Mouse (Mus musculus): ENCODE measurements at regions not wholly inside any gene's neighbourhood (a gene's known extent, or its start where the extent isn't known, plus 50 kb on each side); places are given as distances from the start of the nearest gene placed in this dataset.

DNA sequence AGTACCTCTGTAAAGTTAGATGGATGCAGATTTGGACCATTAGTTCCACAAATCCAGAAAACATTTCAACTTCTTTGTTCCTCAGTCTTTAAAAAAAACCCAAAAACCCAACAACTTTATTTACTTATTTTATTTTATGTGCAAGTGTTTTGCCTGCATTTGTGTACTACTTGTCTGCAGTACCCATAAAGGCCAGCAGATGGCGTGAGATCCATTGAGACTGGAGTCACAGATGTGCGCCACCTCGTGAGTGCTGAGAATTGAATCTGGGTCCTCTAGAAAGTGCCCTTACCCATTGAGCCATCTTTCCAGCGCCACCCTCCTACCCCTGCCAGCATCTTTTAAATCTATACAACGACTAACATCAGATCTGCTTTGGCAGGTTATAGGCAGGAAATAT is 53.0 kb downstream of the Gm12689 start:
- Histone ChIP-seq H3K27ac (ENCODE audit: insufficient read depth, low read length) (no peak overlapping the region), H3K4me3 (ENCODE audit: insufficient read depth, low read length) (no peak overlapping the region), H3K4me1 (ENCODE audit: control insufficient read depth, insufficient read depth, low read length) (no peaks in the 10 kb centered on the region)
- TF ChIP-seq POLR2A (IDR thresholded peaks at IDR 0.05; ENCODE audit: low read depth, low read length), result no peak
- TF ChIP-seq CTCF (IDR thresholded peaks at IDR 0.05; ENCODE audit: borderline replicate concordance, insufficient read depth, low read length), result peak; percentile 19; the same call in 1 of the 2 replicates

DNA sequence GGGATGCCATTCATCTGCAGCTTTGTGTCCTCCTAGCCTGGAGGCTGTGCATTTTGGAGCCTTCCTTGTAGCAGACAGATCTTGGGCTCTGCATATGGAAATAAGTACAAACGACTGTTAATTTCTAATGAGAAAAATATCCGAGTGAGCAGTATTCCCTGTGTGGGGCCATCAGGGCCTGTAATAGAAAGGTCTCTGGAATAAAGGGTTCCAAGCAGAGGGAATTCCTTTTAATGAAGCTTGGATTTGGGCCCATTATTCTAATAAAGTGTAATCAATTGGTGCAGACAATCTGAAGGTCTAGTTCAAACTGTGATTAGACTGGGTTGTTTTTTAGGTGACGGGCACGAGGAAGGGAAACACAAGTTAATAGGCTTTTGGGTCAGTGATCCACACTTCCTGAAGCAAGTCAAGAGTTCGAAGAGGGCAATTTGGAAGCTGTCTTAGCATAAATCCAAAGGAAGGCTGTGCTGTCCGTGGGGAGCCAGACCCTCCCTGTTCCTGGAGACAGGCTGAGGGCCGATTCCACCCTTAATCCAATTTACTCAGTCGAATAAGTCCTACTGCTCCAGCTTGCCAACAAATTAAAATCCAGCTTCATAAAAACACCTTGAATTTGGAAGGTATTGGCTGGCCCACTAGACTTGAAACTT is 57.5 kb downstream of the Gm12689 start:
- no peak overlapping the region for H3K27ac ChIP-seq (ENCODE audit: insufficient read depth, low read length)
- H3K4me3 ChIP-seq (ENCODE audit: insufficient read depth, low read length), result no peak overlapping the region
- H3K4me1 ChIP-seq (ENCODE audit: control insufficient read depth, insufficient read depth, low read length), result no peaks in the 10 kb centered on the region
- no peak for TF ChIP-seq POLR2A (IDR thresholded peaks at IDR 0.05; ENCODE audit: low read depth, low read length)

DNA sequence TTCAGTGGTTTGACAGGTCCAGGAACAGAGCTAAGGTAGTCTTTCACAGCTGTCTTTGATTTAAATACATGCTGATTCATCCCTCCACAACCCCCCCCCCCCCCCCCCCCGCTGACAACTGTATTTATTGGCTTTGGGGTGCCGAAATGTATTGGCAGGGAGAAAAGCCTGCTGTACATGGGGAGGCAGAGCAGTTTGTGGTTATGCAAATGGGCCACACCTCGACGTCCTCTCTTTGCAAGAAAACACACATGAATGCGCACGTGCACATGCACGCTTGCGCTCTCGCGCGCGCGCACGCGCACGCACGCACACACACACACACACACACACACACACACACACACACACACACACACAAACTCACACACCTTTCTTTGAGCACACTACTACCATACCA is 58.5 kb downstream of the Gm12689 start:
- H3K27ac ChIP-seq (ENCODE audit: insufficient read depth, low read length), result no peak overlapping the region
- no peaks in the 10 kb centered on the region for H3K4me1 ChIP-seq (ENCODE audit: control insufficient read depth, insufficient read depth, low read length)
- TF ChIP-seq POLR2A (IDR thresholded peaks at IDR 0.05; ENCODE audit: low read depth, low read length), result no peak
- no peak for TF ChIP-seq CTCF (IDR thresholded peaks at IDR 0.05; ENCODE audit: borderline replicate concordance, insufficient read depth, low read length)
- no peak overlapping the region for H3K4me3 ChIP-seq (ENCODE audit: insufficient read depth, low read length)

DNA sequence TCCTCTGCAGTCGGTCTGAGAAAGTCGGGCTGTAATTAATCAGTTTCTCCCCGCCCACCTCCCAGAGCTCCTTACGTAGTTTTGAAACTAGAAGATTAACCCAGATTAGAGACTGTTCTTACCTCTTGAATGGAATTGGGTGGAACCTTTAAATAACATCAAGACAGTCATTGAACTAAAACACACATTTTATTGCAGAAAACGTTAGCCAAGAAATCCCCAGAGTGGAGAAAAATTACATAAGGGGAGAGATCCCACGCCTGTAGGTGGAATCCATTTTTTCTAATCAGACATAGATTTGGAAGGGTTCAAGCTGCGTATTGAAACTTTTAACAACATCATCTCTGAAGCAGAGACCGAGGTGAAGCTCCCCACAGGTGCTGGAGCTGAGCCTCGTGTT is 59.1 kb downstream of the Gm12689 start:
- H3K4me1 ChIP-seq (ENCODE audit: control insufficient read depth, insufficient read depth, low read length), result no peaks in the 10 kb centered on the region
- TF ChIP-seq POLR2A (IDR thresholded peaks at IDR 0.05; ENCODE audit: low read depth, low read length), result no peak
- no peak for TF ChIP-seq CTCF (IDR thresholded peaks at IDR 0.05; ENCODE audit: borderline replicate concordance, insufficient read depth, low read length)
- no peak overlapping the region for H3K27ac ChIP-seq (ENCODE audit: insufficient read depth, low read length)
- H3K4me3 ChIP-seq (ENCODE audit: insufficient read depth, low read length), result no peak overlapping the region

DNA sequence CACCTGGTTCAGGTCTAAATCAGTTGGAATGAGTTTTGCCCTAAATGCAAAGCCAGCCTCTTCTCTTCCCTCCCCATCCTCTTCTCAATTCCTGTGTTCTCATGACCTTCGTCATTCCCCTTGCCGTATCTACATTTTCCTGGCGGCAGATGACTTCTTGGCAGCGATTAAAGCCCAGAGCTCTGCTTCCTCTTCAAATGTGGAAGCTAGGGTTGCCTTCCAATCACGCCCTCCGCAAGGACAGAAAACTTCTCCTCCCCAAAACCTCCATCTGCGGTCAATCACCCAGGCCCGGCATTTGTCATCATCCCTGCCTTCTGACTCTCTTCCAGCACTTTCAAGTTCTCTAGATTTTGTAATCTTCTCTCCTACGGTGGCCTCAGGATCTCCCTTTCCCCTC is 72.3 kb downstream of the Gm12689 start:
- H3K4me1 ChIP-seq (ENCODE audit: control insufficient read depth, insufficient read depth, low read length), result no peaks in the 10 kb centered on the region
- H3K4me3 ChIP-seq (ENCODE audit: insufficient read depth, low read length), result no peak overlapping the region
- TF ChIP-seq POLR2A (IDR thresholded peaks at IDR 0.05; ENCODE audit: low read depth, low read length), result no peak
- no peak for TF ChIP-seq CTCF (IDR thresholded peaks at IDR 0.05; ENCODE audit: borderline replicate concordance, insufficient read depth, low read length)
- no peak overlapping the region for H3K27ac ChIP-seq (ENCODE audit: insufficient read depth, low read length)

DNA sequence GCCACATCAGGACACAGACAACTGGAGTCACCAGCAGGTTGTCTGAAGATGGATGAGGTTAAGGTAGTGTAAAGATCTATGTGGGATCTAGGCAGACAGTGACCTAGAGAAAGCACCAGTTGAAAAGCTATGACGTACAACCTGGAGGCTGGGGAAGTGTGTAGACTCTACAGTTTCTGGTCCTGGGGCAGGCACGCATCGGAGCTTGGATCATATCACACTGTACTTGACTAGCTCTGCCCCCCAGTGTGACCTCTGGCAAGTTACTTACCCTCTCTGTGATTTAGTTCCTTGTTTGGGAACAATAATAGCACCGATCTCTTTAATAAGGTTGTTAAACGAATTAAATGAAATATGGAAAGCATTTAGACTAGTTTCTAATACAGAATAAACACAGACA is 75.5 kb downstream of the Gm12689 start:
- no peak for TF ChIP-seq CTCF (IDR thresholded peaks at IDR 0.05; ENCODE audit: borderline replicate concordance, insufficient read depth, low read length)
- TF ChIP-seq POLR2A (IDR thresholded peaks at IDR 0.05; ENCODE audit: low read depth, low read length), result no peak
- no peak overlapping the region for H3K4me3 ChIP-seq (ENCODE audit: insufficient read depth, low read length)
- no peak overlapping the region for H3K27ac ChIP-seq (ENCODE audit: insufficient read depth, low read length)
- no peaks in the 10 kb centered on the region for H3K4me1 ChIP-seq (ENCODE audit: control insufficient read depth, insufficient read depth, low read length)

DNA sequence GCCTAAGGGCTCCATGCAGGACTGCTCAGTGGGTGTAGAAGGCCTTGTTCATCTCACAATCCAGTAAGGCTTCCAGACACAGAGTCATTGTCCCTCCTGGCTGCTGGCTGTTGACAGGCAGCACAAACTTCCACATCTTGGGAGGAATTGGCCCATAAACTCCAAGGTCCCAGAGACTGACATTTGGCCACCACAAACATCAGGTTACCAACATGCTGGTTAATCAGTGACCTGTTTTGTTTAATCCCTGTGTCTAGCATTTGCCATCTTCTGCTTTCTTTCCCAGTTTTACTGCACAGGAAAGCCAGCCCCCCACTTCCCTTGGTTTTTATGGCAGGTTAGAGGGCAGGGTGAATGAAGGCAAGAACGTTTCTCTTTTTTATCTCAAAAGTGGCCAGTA is 80.5 kb downstream of the Gm12689 start:
- Histone ChIP-seq H3K27ac (ENCODE audit: insufficient read depth, low read length) (no peak overlapping the region), H3K4me1 (ENCODE audit: control insufficient read depth, insufficient read depth, low read length) (no peaks in the 10 kb centered on the region), H3K4me3 (ENCODE audit: insufficient read depth, low read length) (no peak overlapping the region)
- TF ChIP-seq CTCF (IDR thresholded peaks at IDR 0.05; ENCODE audit: borderline replicate concordance, insufficient read depth, low read length) (no peak), POLR2A (IDR thresholded peaks at IDR 0.05; ENCODE audit: low read depth, low read length) (no peak)

DNA sequence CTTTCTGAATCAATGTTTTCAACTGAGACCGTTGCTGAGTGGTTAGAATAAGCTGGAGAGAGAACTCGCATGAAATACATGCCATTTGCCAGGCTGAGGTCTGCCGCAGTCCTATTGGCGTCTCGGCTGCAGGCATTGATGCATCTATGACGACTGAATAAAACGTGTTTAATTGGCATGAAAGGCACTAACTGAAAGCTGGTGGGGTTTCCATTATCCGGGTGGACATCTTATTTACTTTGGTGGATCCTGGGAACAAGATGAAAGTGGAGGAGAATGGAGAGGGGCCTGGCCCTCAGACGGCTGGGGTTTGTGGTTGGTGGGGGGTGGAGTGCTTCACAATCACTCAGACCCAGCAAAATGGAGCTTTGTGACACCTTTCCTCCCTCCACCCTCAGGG is 81.2 kb downstream of the Gm12689 start:
- no peak for TF ChIP-seq CTCF (IDR thresholded peaks at IDR 0.05; ENCODE audit: borderline replicate concordance, insufficient read depth, low read length)
- TF ChIP-seq POLR2A (IDR thresholded peaks at IDR 0.05; ENCODE audit: low read depth, low read length), result no peak
- Histone ChIP-seq H3K27ac (ENCODE audit: insufficient read depth, low read length) (no peak overlapping the region), H3K4me3 (ENCODE audit: insufficient read depth, low read length) (no peak overlapping the region)

DNA sequence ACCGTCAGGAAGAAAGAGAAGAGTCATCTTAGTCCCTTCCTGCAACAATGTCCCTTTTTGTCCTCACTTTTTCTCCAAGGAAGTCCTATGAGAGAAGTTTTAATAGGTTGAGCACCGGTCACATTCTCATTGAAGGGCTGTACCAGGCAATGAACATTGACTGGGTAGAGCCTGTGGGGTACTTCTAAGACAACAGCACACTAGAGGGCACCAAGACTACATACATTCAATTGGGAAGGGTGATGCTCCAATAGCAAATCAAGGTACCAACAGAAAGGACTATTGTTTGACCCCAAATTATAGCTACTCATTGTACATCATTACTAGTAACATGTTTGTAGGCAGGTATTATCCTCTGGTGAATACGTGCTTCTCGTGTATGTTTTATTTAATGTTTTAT is 84.3 kb downstream of the Gm12689 start:
- no peaks in the 10 kb centered on the region for H3K4me1 ChIP-seq (ENCODE audit: control insufficient read depth, insufficient read depth, low read length)

More for the DNA sequence above, 81.2 kb downstream of the Gm12689 start:
- no peaks in the 10 kb centered on the region for H3K4me1 ChIP-seq (ENCODE audit: control insufficient read depth, insufficient read depth, low read length)

DNA sequence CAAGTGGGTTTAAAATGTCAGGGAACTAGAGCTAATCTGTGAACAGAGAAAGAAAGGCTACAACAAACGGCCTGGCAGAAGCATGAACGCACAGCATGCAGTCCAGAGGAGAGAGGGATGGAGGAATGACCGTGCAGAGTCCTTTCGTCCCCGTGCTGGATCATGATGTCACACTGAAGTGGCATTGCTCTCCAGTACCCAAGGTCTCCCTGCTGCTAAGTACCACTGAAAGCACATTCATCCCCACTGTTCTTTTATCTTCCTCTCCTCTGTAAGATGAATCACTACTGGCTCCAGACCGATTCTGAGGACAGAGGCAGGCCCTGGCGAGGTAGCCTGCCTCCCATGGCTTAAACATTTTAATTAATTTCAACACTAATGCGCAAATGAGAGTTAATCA is 89.7 kb downstream of the Gm12689 start:
- Histone ChIP-seq H3K4me1 (ENCODE audit: control insufficient read depth, insufficient read depth, low read length) (no peaks in the 10 kb centered on the region), H3K4me3 (ENCODE audit: insufficient read depth, low read length) (no peak overlapping the region), H3K27ac (ENCODE audit: insufficient read depth, low read length) (no peak overlapping the region)
- TF ChIP-seq POLR2A (IDR thresholded peaks at IDR 0.05; ENCODE audit: low read depth, low read length) (no peak), CTCF (IDR thresholded peaks at IDR 0.05; ENCODE audit: borderline replicate concordance, insufficient read depth, low read length) (no peak)

More for the DNA sequence above, 84.3 kb downstream of the Gm12689 start:
- Histone ChIP-seq H3K4me3 (ENCODE audit: insufficient read depth, low read length) (no peak overlapping the region), H3K27ac (ENCODE audit: insufficient read depth, low read length) (no peak overlapping the region)
- TF ChIP-seq CTCF (IDR thresholded peaks at IDR 0.05; ENCODE audit: borderline replicate concordance, insufficient read depth, low read length), result no peak
- TF ChIP-seq POLR2A (IDR thresholded peaks at IDR 0.05; ENCODE audit: low read depth, low read length), result no peak

DNA sequence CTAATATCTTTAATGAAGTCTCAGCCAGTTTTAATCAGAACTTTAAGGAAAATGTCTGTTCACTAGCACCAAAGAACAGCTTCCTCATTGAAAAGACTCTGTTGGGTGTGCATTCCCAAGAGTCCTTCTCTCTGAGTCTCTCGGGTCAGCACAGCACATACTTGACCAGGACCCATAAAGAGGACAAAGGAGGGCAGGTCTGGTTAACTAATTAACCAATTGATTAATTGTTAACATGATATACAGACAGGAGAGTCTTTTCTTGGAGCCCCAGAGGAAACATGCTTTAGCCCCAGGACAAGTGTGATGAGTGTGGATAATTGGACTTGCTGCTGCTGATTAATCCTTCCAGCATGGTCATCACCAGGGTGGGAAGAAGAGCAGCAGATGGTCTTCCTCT is 93.7 kb downstream of the Gm12689 start:
- Histone ChIP-seq H3K4me1 (ENCODE audit: control insufficient read depth, insufficient read depth, low read length) (no peaks in the 10 kb centered on the region), H3K4me3 (ENCODE audit: insufficient read depth, low read length) (no peak overlapping the region), H3K27ac (ENCODE audit: insufficient read depth, low read length) (no peak overlapping the region)
- no peak for TF ChIP-seq CTCF (IDR thresholded peaks at IDR 0.05; ENCODE audit: borderline replicate concordance, insufficient read depth, low read length)
- no peak for TF ChIP-seq POLR2A (IDR thresholded peaks at IDR 0.05; ENCODE audit: low read depth, low read length)

Data from embryonic fibroblast, embryonic 13.5 days (primary cell).